Mouse (Mus musculus): ENCODE results near the gene Rbms1. TPM values are rescaled to one million over a fixed set of nuclear protein-coding genes. Genes with fewer than 3 reads are reported as not detected.

The Rbms1 gene
- polyA plus RNA-seq, 1 experiment, result 82.5 TPM

DNA sequence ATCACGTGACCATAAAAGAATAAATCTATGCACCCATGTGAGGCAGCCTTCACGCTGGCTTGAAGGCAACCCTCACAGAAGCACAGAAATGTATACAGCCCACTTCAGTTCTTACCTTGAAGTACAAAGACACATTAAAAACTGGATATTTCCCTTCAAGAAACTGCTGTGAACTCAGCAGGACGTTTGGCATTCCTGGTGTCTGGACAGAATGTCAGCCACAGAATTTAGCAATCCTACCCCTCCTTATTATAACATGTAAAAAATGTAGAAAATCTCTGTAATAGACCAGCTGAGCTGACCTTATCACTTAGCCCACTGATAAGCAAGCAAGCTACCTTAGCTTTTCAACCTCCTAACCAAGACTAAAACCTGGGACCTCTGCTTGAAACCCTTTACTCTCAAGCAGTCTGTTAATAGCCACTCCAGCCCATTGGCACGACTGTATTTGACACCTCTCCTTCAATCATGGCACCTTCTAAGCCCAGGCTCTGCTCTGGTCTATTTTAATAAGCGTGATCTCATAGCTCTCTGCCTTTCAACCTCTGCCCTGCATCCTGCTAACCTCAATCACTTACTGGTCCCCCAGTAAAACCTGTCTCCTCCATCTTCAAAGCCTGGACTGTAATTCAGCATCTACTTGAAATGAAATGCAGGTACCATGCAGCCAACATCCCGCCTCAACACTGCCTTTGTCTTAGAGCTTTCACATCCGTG, 90.7 kb downstream of the Rbms1 start:
- TF ChIP-seq GATA1 (IDR thresholded peaks at IDR 0.05; ENCODE audit: low read length), result no peak

DNA sequence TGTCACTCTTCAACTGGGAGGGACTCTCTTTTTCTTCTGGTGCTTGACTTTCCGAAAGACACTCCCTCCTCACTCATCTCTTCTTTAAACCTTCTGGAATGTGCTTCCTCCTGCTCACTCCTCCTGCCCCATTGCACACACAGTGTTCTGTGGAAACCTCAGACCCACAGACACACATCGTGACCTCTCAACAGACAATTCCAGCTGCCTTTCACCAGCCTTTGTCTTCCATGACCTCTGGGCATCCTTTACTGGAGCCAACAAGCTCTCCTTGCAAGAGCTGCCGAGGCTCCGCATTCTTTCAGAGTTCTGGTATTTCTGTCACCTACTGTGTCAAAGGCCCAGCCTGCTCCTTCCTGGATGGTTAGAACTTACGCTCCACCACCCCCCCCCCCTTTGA, 92.0 kb downstream of the Rbms1 start:
- no peak for TF ChIP-seq GATA1 (IDR thresholded peaks at IDR 0.05; ENCODE audit: low read length)

DNA sequence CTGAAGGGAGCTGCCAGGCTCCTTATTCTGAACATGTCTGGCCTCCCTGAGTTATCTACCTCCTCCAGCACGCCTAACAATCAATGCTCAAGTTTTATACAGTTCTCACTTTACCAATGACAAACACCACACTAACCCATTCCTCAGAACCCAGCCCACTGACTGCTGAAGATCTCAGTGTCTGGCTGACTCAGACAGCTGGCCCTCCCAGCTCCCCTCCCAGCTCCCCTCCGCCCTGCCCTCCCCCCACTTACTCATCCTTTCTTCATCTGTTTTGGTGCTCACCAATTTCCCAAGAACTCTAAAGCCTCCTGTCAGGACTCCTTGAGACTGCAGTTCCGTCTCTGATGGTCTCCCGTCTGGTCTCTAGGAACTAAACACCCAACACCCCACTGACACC, 92.5 kb downstream of the Rbms1 start:
- TF ChIP-seq GATA1 (IDR thresholded peaks at IDR 0.05; ENCODE audit: low read length), result no peak

DNA sequence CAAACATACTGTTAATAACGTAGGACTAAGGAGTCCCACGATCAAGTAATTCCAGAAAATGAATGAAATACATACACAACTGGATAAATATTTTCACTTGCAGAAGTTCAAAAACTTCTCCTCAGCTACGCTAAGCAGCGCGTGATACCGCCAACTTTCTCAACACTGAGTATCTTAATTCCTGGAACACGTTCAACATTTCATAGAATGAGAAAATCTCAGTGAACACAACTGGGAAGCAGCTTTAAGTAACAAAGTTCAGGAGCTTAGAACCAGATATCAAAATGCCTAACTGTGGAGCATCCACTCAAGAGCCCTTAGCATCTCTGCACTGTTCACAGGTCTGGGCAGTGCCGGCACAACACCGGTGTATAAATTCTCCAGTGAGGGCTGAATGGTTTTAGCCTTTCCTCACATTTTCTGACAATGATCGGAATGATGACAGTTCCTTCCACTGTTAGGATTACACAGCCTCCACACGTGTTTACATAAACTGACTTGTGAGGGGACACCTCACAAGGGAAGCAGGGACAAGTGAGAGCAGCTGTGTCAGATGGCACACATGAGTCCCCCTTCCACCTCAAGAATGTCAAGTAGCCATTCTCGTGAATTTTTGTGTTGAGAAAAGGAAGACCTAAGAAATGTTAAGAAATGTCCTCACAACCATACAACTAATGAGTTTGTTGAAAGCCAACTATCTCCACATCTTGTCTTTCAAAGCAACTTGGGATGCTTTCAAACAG, 93.8 kb downstream of the Rbms1 start:
- no peak for TF ChIP-seq GATA1 (IDR thresholded peaks at IDR 0.05; ENCODE audit: low read length)

DNA sequence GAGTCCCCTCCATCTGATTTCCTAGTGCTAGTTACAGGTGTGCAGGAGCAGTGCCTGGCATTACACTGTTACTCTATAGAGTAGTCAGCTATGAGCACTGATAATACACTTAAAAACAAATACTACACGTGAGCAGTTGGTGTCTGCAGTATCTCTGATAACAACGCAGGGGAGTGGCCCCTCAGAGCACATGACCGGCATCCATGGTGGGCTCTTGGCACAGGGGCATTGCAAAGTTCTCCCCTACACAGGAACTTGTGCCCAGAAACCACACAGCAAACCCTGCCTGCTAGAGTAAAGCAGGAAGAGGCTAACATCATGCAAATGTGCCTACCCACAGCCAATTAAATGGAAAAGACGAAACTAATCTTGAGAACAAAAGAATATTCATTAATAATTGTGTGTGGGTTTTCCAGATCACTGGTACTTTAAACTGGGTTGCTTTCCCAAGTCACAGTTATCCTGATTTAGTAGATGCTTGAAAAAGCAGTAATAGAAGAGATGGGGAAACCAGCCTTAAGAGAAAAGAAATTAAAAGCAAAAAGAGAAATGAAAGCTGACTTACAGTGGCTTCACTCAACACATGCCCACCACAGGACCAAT, 94.8 kb downstream of the Rbms1 start:
- no peak for TF ChIP-seq GATA1 (IDR thresholded peaks at IDR 0.05; ENCODE audit: low read length)

DNA sequence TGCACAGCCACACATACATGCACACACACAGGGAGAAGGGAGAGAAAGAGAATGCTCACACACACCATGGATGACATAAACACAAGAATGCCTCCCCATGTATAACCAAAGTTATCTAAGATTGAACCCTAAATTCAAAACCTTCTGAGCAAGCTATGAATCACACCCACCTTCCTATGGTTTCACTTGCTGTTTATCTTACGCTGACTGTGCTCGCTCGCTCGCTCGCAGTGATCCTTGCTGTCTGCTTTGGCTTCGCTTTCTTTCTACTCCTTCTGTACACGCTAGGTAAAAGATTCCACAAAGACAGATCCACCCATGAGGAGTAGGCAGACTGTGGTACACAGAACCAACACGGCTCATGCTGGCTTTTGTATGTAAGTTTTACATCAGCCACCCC, 95.7 kb downstream of the Rbms1 start:
- TF ChIP-seq GATA1 (IDR thresholded peaks at IDR 0.05; ENCODE audit: low read length), result no peak

DNA sequence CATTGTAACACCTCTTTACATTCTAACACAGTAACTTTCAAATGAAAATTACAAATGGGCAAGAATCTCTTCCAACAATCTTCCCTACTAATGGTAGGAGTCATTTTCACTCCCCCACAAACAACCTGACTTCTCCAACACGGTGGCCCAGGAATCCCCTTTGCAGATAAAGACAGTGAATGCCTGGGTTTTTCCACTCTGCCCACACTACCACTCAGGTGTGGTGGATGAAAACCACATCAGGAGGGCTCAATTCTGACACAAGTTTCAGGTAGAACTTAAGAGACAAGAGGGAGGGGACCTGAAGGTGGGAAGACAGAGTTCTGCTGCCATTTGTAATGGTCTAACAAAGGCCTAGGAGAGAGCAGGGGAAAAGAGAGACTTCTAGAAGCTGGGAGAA, 97.1 kb downstream of the Rbms1 start:
- TF ChIP-seq GATA1 (IDR thresholded peaks at IDR 0.05; ENCODE audit: low read length), result no peak

DNA sequence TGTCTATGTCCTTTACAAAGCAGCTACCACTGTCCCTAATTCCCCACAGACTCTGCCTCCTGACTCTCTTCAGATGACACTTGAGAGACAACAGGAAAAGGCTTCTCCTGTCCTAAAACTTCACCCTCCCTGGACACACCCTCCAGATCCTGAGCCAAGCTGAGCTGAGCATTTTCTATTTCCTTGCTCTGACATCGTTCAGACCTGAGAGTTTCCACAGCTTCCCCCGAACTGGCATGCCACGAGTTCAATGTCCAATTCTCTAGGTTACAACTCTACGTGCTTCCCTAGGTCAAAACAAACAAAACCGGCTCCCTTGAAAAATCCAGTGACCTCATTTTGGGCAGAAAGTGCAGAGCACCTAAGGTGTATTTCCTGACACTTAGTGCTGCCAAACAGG, 98.0 kb downstream of the Rbms1 start:
- no peak for TF ChIP-seq GATA1 (IDR thresholded peaks at IDR 0.05; ENCODE audit: low read length)

DNA sequence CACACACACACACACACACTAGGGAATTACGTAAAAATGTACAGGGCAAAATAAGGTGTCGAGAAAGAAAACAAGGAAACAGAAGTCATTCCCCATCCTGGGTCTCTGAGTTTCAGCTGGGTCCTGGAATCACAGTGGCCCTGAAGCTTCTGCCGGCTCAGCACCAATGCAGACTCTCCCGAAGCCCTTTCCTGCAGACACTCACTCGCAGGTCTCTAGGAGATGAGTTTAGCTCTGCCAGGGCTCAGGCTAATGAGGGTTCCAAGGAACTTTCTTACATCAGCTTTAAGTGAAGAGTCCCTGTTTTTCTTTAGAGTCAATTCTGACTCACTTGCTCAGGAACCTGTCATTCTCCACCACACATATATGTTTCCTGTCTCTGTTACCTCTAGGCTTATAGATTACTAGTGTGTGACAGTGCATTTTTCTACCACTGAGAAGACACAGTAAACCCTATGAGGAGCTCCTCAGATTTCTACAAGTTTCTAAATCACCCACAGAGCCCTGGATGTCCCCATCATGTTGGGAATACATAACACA, 98.7 kb downstream of the Rbms1 start:
- TF ChIP-seq GATA1 (IDR thresholded peaks at IDR 0.05; ENCODE audit: low read length), result no peak

DNA sequence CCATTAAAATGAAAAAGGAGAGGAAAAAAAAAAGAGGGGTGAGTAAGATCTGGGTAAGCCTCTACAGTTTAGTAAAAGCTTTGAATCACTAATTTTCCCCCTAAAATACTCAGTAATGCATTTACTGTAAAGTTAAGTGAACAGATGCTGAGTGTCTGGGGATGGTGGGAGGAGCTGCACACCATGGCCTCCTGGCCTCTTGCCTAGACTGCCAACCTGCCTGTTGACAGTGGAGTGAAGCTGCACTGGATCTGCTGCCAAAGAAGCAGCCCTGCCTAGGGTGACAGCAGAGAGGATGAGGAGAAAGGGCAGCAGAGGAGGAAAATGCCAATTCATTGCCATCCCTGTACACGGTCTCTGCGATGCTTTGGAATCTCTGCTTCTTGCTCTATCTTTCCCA, 99.2 kb downstream of the Rbms1 start:
- TF ChIP-seq GATA1 (IDR thresholded peaks at IDR 0.05; ENCODE audit: low read length), result no peak

DNA sequence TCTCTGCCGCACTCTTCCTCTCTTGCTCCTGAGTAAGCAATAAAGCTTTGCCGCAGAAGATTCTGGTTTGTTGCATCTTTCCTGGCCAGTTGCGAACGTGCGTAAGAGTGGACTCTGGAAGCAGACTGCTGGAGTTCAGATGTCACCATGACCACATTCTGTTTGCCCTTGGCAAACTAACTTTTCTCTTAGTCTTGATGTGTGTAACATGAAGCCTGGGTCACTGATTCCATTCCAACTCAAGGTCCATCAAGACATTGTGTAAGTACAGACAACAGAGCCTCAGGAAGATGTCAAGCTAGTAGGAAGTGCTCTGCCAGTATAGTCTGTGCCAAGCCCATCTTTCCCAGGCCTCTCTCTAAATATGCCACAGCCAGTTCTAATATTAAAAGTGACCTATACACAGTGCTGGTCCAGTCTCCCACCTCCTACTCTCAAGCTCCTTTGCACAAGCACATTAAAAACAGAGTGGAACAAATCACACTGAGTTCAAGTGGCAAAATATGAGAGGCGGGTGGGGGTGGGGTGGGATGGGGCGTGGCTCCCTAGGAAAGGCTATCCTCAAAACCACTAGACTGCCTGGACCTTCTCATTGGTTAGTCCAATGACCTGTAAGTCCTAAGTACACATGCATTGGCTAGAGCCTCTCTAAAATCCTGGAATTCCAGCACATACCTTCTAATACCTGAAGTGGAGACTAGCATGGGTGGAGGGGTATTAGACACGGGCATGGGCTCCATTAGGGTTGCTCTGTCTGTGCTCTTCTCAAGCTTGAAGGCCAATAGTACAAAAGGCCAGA, 99.9 kb downstream of the Rbms1 start:
- no peak for TF ChIP-seq GATA1 (IDR thresholded peaks at IDR 0.05; ENCODE audit: low read length)

DNA sequence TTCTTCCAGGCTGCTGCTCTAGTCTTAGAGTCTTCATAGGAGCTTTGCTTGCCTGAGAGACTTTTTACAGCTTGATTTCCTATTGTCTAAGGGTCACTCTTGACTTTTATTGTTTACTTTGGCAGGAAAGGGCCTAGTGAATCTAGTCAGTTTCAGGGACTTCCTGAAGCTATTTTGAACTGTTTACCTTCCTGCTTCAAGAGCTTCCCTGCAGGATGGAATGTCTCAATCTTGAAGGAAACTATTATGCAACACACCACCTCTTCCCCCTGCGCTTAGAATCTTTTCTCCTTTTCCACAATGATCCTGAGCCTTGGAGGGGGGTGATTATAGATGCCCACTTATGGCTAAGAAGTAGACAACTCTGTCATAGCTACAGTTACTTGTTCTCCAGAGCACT, 104.9 kb downstream of the Rbms1 start:
- TF ChIP-seq GATA1 (IDR thresholded peaks at IDR 0.05; ENCODE audit: low read length), result no peak

DNA sequence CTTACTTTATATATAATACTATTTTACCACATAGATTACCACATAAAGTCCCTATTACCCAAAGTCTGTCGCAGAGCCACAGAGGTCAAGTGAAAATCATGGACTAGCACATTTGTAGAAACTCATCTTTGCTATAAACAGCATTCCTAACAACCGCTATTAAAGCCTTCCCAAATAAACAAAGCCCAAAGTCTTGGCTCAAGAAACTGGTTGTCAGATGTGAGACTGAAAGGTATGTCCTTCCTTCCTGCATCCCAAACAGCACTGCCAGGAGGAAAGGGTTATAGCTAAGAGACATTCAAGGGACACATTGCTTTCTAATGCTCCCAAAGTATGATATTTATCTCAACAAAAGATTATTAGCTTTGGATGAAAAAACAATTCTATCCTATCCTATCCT, 106.9 kb downstream of the Rbms1 start:
- TF ChIP-seq GATA1 (IDR thresholded peaks at IDR 0.05; ENCODE audit: low read length), result no peak

DNA sequence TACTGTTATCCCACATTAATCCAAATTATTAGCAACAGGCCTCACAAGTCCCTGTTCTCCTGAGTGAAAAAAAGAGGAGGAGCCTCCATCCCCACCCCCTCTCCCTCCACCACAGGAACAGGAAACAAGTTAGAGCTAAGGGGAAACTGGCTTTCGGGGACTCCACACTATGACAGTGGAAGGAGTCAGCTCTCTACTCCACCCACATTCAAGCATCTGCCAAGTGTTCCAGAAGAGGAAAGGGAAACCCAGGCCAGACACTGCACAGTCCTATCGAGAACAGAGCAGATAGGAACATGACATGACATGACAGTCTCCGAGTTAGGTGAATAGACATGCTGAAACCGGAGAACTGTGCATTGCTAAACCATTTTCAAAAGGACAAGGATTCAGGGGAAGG, 108.0 kb downstream of the Rbms1 start:
- no peak for TF ChIP-seq GATA1 (IDR thresholded peaks at IDR 0.05; ENCODE audit: low read length)

DNA sequence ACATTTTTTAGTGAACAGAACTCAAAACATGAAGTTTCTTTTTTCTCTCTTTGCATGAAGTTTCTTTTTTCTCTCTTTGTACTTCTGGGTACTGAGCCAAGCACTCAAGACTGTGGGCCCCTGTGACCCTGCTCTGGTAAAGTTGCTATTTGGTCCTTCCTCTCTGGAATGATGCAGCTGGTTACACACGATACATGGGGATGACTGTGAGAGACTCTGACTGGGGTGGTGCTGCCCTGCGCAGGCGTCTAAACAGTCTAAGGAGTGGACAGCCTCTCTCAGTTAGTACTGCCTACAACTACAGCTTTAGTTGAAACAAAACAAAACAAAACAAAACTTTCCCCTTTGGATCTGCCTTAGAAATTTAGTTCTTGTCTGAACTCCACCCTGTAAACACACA, 111.1 kb downstream of the Rbms1 start:
- no peak for TF ChIP-seq GATA1 (IDR thresholded peaks at IDR 0.05; ENCODE audit: low read length)

Data from G1E-ER4 (cell line).